Mouse (Mus musculus) neutrophil, adult 5-6 weeks (primary cell): ENCODE measurements around the gene Edf1. TPM values are rescaled to one million over a fixed set of nuclear protein-coding genes. Genes with fewer than 3 reads are reported as not detected.
A peak's percentile ranks its signal among the peaks of the same experiment; 100 is the strongest.

ENCODE experiments used
- ATAC-seq: fragments of 151-379, 151-347 bp; 2 replicates; pipeline ENCODE4 v1.8.0; 2017; ENCODE audit warnings: mild to moderate bottlenecking, moderate TSS enrichment; ENCODE audit not compliant: insufficient number of reproducible peaks, poor library complexity, low FRiP score, severe bottlenecking; ENCODE audit errors: extremely low read depth
- total RNA-seq: library from RNA; stranded (forward); fragments of 200-1000 nt; gene quantifications from 2 replicates; pipeline ENCODE4 v1.2.3, GENCODE M21; 2017

Gene Edf1
- total RNA-seq, 1 experiment from 2014 or later, result 85.4 TPM

GRCm38 (mm10) chr2:25557964-25558360 lies 315 bp downstream of the Edf1 start:
- no peak for ATAC-seq

- ATAC-seq, result no peak
These were observed 1.1 kb downstream of the Edf1 start for GRCm38 (mm10) chr2:25558774-25559173.

DNA sequence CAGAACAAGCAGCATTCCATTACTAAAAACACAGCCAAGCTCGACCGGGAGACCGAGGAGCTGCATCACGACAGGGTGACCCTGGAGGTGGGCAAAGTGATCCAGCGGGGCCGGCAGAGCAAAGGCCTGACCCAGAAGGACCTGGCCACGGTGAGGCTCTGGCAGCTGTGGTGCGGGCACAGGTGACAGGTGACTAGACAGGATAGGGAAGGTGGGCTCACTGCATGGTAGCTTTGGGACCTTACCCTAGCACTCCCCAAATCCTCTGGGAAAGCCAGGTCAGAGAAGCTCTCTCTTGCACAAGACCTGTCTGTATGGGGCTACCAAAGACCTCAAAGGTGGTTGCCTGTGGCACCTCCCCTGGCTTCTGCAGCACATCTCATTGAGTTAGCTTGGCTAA lies 2.9 kb downstream of the Edf1 start:
- no peak for ATAC-seq

- no peak for ATAC-seq
These were observed 4.3 kb downstream of the Edf1 start for GRCm38 (mm10) chr2:25561946-25562345.

- no peak for ATAC-seq
These were observed 8.1 kb downstream of the Edf1 start for GRCm38 (mm10) chr2:25565741-25566140.

GRCm38 (mm10) chr2:25566558-25566957 lies 8.9 kb downstream of the Edf1 start:
- no peak for ATAC-seq

DNA sequence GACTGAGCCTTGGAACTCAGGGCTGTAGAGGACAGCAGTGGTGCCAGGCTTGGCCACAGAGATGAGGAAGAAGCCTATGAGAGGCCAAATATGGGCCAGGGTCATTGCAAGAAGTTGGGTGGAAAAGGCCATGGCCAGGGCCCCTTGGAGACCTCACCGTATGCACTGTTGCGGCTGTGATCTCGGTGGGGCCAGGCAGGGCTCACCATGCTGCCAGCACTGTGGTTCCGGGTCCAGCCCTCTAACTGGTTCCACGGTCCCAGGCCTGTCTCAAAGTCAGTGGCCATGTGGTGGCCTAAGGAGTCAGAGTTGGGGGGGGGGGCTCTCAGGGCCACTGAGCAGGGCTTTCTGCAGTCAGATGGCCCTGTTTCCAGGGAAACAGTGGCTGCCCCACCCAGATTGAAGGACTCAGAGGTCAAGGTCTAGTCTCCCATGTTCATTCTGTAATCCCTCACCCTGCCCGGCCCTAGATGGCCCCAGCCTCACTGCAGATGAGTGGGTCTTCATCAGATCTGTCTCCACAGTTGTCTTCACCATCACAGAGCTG lies 10.9 kb downstream of the Edf1 start:
- no peak for ATAC-seq

GRCm38 (mm10) chr2:25569323-25569722 lies 11.7 kb downstream of the Edf1 start:
- no peak for ATAC-seq

- no peak for ATAC-seq
These were observed 13.6 kb downstream of the Edf1 start for GRCm38 (mm10) chr2:25571221-25571620.

- ATAC-seq, result no peak
These were observed 15.4 kb downstream of the Edf1 start for GRCm38 (mm10) chr2:25573068-25573467.

GRCm38 (mm10) chr2:25574136-25574535 lies 16.5 kb downstream of the Edf1 start:
- no peak for ATAC-seq

DNA sequence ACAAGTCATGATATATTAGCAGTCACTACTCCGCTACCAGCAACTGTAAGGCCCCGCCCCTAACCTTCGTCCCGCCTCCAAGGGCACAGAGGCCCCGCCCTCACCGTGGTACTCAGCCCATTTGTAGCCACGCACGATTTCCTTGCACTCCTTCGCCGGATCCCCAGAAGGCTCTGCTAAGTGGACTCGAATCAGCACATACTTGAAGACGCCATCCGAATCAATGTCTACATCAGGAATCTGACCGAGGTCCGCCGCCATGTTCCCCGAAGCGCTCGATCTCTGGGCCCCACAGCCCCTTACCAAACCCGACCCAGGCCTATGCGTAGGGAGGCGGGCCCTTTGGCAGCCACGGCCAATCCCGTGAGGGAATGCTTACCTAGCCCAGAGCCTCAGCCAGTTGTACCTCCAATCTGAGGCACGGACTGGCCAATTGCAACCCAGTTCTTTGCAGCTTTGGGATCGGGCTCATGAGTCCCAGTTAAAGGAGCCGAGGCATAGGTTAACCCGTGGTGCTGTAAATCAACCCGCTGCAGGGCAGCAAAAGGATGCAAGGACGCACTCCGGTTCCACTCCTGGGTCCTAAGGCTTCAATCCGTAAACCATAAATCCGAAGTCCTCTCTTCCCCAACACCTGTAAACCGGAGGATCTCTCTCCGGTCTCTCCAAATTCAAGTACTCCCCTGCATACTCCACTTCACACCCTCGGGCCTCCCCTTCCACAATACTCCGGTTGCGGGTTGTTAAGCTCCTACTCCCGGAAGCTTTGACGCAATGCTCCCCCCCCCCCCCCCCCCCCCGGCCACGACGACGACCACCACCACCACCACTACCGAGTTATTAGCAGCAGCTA lies 17.2 kb downstream of the Edf1 start, which contains the start of the genes Mamdc4 and Phpt1:
TSS of gene Mamdc4 (minus strand) at position 267 of the 853 bp plus-strand sequence.
TSS of gene Phpt1 (minus strand) at position 646 of the 853 bp plus-strand sequence.
- ATAC-seq, result peak; percentile 87

- no peak for ATAC-seq
These were observed 17.9 kb downstream of the Edf1 start for GRCm38 (mm10) chr2:25575432-25576027.

DNA sequence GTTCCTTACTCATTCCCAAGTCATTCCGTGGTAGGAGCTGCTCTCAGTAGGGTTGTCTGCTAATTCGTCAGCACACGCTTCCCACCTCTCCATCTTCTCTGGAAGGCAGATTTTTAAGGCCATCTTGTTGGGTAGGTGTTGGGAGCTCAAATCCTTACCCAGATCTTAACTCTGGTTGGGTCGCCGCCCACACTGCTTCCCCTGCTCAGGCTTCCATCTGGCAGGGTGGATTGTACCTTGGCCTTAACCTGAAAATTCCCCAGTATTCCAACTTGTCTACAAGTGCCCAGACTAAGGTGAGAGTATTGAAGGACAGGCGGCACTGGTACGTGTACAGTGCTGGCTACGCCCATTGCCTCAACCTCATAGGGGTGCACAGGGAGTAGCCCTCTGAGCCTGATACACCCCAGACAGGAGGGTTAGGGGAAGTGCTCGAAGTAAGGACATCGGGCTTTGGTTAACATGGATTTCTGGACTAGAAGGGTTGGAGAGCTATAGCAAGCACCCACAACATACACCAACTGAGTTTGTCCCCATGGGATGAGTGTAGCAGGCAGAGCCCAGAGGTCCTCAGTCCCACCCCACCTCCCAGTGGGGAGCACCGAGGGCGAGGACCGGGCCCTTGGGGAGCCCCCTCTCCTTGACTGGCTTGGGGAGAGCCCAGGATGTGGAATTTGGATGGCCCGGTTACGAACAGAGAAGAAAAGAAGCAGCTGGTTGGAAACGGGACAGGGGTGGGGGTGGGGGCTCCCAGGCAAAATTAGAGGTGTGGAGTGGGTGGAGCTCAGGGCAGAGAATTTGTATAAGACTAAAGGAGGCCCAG lies 18.6 kb downstream of the Edf1 start:
- ATAC-seq, result no peak

DNA sequence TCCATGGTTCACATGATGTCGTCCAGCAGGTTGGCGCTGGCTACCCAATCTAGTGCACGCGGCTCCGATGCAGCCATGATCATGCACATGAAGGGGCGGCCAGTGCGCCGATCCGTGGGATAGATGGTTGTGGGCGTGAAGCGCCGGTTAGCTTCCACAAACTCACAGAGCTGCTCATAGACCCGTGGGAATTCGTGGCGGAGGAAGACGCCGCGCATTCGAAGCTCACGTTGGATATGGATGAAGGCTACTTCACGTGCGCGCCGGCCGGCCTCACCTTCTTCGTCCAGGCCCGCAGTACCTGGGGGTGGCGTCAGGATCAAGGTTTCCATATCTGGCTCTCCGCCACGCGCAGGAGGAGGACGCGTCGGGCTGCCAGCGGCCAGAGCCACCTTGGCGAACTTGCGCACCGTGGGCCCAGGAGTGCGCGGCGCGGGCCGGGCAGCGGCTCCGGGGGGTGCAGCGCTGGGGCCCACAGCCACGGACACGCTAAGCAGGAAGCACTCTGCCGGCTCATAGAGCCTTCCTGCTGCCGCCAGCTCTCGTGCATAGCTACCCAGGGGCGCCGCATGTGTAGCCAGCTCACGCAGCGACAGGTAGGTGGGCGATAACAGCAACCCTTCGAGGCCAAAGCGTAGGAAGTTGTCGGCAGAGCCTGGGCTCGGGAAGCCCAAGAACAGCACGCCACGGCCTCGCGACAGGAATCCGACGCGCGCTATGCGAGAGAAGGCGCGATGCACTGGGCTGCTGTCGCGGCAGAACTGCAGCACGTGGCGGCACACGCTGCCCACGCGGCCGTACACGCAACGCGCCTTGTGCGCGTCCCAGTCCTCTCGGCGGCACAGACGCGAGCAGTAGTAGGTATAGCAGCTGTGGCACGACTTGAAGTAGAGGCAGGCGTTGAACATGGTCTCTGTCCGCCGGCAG lies 19.6 kb downstream of the Edf1 start:
- ATAC-seq, result no peak

DNA sequence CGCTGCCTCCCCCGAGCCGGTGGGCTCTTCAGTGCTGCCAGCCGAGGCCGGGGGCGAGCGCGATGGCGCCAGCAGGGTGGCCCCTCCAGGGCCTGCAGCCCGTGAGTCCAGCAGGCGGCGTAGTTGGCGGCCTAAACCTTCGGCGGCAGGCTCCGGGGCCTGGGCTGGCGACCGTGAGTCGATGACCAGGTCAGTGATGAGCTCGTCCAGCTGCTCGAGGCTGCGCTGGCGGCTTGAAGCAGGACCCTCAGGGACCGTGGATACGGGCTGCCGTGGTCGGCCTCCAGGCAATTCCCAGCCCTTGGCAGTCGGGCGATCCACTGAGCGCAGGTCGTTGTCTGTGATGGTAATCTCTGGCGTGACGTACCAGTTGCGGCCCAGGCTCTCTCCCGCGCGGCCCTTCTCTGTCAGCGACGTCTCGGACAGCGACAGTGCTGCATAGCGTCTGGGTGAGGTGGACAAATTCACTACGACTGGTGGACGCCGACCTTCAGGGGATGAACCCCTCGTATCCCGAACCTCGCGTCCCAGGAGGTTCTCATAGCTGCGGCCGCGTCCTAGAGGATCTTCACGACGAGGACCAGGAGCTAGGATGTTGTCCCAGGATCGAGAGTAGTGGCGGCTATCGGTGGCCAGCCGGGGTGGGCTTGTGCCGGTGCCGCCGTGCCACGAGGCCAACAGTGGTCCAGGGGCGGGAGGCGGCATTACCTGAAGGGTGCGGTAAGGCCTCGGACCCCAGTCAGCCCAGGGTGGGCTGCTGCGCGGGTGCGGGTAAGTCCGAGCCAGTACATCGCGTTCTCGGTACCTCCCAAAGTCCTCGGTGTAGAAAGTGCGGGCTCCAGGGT lies 20.5 kb downstream of the Edf1 start:
- ATAC-seq, result no peak
